Mouse (Mus musculus) lung, postnatal 0 days (tissue): ENCODE measurements at regions not wholly inside any gene's neighbourhood (a gene's known extent, or its start where the extent isn't known, plus 50 kb on each side); places are given as distances from the start of the nearest gene placed in this dataset.

ENCODE experiments used
- CTCF ChIP-seq: IDR thresholded peaks from 2 replicates; pipeline ENCODE4 v1.5.1; 2016; ENCODE audit warnings: antibody characterized with exemption, mild to moderate bottlenecking
- EP300 ChIP-seq: IDR thresholded peaks from 2 replicates; pipeline ENCODE4 v1.6.1; 2016; ENCODE audit warnings: antibody characterized with exemption, mild to moderate bottlenecking, control low read depth

DNA sequence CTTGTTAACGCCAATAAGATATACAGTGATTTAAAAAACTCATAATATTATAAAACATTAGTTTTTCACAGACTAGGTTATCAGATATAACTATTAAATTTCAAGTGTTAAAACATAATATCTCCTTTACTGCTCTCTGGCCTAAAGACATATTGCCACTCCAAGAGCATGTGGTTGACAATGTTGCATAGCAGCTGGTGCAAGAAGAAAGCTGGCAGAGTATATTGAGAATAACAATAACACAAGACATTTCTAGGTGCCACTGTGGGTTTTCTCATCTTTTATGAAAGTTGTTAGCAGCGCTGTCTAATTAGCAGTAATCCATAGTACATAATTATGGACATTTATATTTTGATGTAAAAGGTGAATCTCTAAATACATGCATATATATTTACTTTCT, 184.4 kb downstream of the Gm28710 start:
- TF ChIP-seq CTCF (no peak), EP300 (no peak)
